Comparison of ENCODE assay signal across 22 mouse cellular contexts in genomic region chr12:63279321-63279720, GRCm38 (mm10).
DNase-seq lines count a peak whose midpoint lies in the region; ATAC-seq and TF ChIP-seq lines count a peak whose summit lies in the region.
"Had no signal": no experiment of that assay in that cellular context is flagged by ENCODE, and none has a peak within 500 bp of the region (broad histone marks: within the 10 kb centered on the region; RNA-seq: fewer than 3 reads in every experiment).

No protein-coding gene starts in this region.

- WGBS in midbrain, embryonic 14.5 days = 50% methylated on average over 1 of the region's 1 CpGs
- 72% methylated on average over 1 of the region's 1 CpGs for WGBS in midbrain, embryonic 16.5 days
- 68% methylated on average over 1 of the region's 1 CpGs for WGBS in hindbrain, embryonic 10.5 days

- no peak for TF ChIP-seq POLR2A in brain, embryonic 14.5 days (IDR thresholded peaks at IDR 0.05; ENCODE audit: borderline replicate concordance, extremely low read depth, insufficient read depth, insufficient read length, poor library complexity, severe bottlenecking)

- no peak for TF ChIP-seq CTCF in brain, embryonic 14.5 days (IDR thresholded peaks at IDR 0.05; ENCODE audit: borderline replicate concordance, extremely low read depth, insufficient read depth, insufficient read length)

- H3K9me3 ChIP-seq in midbrain, embryonic 14.5 days (ENCODE audit: control insufficient read depth, low read length) = no peaks in the 10 kb centered on the region
- no peaks in the 10 kb centered on the region for H3K9me3 ChIP-seq in midbrain, embryonic 16.5 days (replicated peaks; ENCODE audit: control insufficient read depth, low read length, poor library complexity, severe bottlenecking)
- H3K9me3 ChIP-seq in hindbrain, embryonic 10.5 days = no peaks in the 10 kb centered on the region
- H3K9me3 ChIP-seq: embryonic facial prominence, embryonic 12.5 days; forebrain, embryonic 13.5 days; forebrain, embryonic 15.5 days had no signal

- peak; percentile 50; the same call in 1 of the 2 replicates for ATAC-seq in midbrain, embryonic 14.5 days (ENCODE audit: low FRiP score, low TSS enrichment)
- ATAC-seq in midbrain, embryonic 16.5 days = no peak
- ATAC-seq: activated CD4-positive, CD25-positive, alpha-beta regulatory T cell, adult 4 months; forebrain, embryonic 13.5 days; forebrain, embryonic 15.5 days; Patski had no signal

- no peaks in the 10 kb centered on the region for H3K4me1 ChIP-seq in midbrain, embryonic 14.5 days (ENCODE audit: control insufficient read depth, insufficient read depth, low read length)
- H3K4me1 ChIP-seq in midbrain, embryonic 16.5 days (ENCODE audit: control insufficient read depth, insufficient read depth, low read length) = no peaks in the 10 kb centered on the region
- H3K4me1 ChIP-seq in hindbrain, embryonic 10.5 days (replicated peaks) = no peaks in the 10 kb centered on the region
- H3K4me1 ChIP-seq: embryonic facial prominence, embryonic 12.5 days; forebrain, embryonic 13.5 days; forebrain, embryonic 15.5 days had no signal

- peak; percentile 14 for DNase-seq in midbrain, embryonic 14.5 days
- DNase-seq in Muller cell, postnatal 12 days (ENCODE audit: inconsistent ontology term) = peak; percentile 95
- DNase-seq in brain, embryonic 14.5 days (ENCODE audit: low read depth) = peak; percentile 9
- DNase-seq in retina, postnatal 1 day = peak; percentile 50
- DNase-seq in hindbrain, embryonic 10.5 days (ENCODE audit: low spot score) = no peak
- no peak for DNase-seq in kidney, postnatal 14 days
- DNase-seq: adrenal gland, adult 8-10 months; adrenal gland, postnatal 14 days; adrenal gland, postnatal 36 days; cerebellum, adult 11 months; cerebellum, adult 18-20 months; cerebellum, adult 8-10 months; cerebellum, adult 9-11 months; cerebellum, postnatal 14 days; cerebellum, postnatal 36 days; embryo, embryonic 11 days had no signal

- H3K27ac ChIP-seq in midbrain, embryonic 14.5 days (replicated peaks; ENCODE audit: low read depth, low read length) = no peak overlapping the region
- H3K27ac ChIP-seq in midbrain, embryonic 16.5 days (ENCODE audit: low read length) = no peak overlapping the region
- no peak overlapping the region for H3K27ac ChIP-seq in hindbrain, embryonic 10.5 days
- H3K27ac ChIP-seq: embryonic facial prominence, embryonic 12.5 days; forebrain, embryonic 13.5 days; forebrain, embryonic 15.5 days had no signal

- H3K4me3 ChIP-seq in midbrain, embryonic 14.5 days (replicated peaks; ENCODE audit: low read depth, low read length) = no peak overlapping the region
- no peak overlapping the region for H3K4me3 ChIP-seq in midbrain, embryonic 16.5 days (ENCODE audit: low read depth, low read length)
- H3K4me3 ChIP-seq in hindbrain, embryonic 10.5 days = no peak overlapping the region
- H3K4me3 ChIP-seq: embryonic facial prominence, embryonic 12.5 days; forebrain, embryonic 13.5 days; forebrain, embryonic 15.5 days had no signal

- no peaks in the 10 kb centered on the region for H3K36me3 ChIP-seq in midbrain, embryonic 14.5 days (ENCODE audit: control insufficient read depth, insufficient read depth, low read length)
- no peaks in the 10 kb centered on the region for H3K36me3 ChIP-seq in midbrain, embryonic 16.5 days (ENCODE audit: control insufficient read depth, insufficient read depth, low read length)
- no peaks in the 10 kb centered on the region for H3K36me3 ChIP-seq in hindbrain, embryonic 10.5 days
- H3K36me3 ChIP-seq: embryonic facial prominence, embryonic 12.5 days; forebrain, embryonic 15.5 days had no signal

- no peaks in the 10 kb centered on the region for H3K27me3 ChIP-seq in midbrain, embryonic 14.5 days (ENCODE audit: control insufficient read depth, insufficient read depth, low read length)
- no peaks in the 10 kb centered on the region for H3K27me3 ChIP-seq in midbrain, embryonic 16.5 days (ENCODE audit: control insufficient read depth, insufficient read depth, low read depth, low read length)
- no peaks in the 10 kb centered on the region for H3K27me3 ChIP-seq in hindbrain, embryonic 10.5 days (ENCODE audit: insufficient read depth, poor library complexity, severe bottlenecking)
- H3K27me3 ChIP-seq: embryonic facial prominence, embryonic 12.5 days; forebrain, embryonic 13.5 days; forebrain, embryonic 15.5 days; Patski had no signal

- H3K9ac ChIP-seq in midbrain, embryonic 14.5 days (replicated peaks; ENCODE audit: low read length) = no peak overlapping the region
- no peak overlapping the region for H3K9ac ChIP-seq in midbrain, embryonic 16.5 days (ENCODE audit: low read depth, low read length)
- H3K9ac ChIP-seq: embryonic facial prominence, embryonic 12.5 days; forebrain, embryonic 13.5 days; forebrain, embryonic 15.5 days had no signal

- no peak overlapping the region for H3K4me2 ChIP-seq in midbrain, embryonic 14.5 days (ENCODE audit: low read length)
- no peak overlapping the region for H3K4me2 ChIP-seq in midbrain, embryonic 16.5 days (ENCODE audit: low read length)
- H3K4me2 ChIP-seq: embryonic facial prominence, embryonic 12.5 days; forebrain, embryonic 13.5 days; forebrain, embryonic 15.5 days had no signal

Comparison
In these comparisons a context has a peak if more than half of its experiments do, and no peak if none do; other contexts are left out.
1. DNase-seq: peak in midbrain, embryonic 14.5 days (single experiment), Muller cell, postnatal 12 days (single experiment), brain, embryonic 14.5 days (single experiment) and retina, postnatal 1 day (single experiment); none in hindbrain, embryonic 10.5 days (single experiment) and kidney, postnatal 14 days (single experiment).